8 mouse cellular contexts compared by ENCODE assay signal in genomic region chr19:47313387-47314075, GRCm38 (mm10).
DNase-seq lines count a peak whose midpoint lies in the region; ATAC-seq lines count a peak whose summit lies in the region.

No protein-coding gene starts in this region.

- H3K4me1 ChIP-seq in lung, embryonic 15.5 days, result peaks cover 84% of the 10 kb centered on the region
- H3K4me1 ChIP-seq in heart, embryonic 15.5 days (replicated peaks), result peaks cover 89% of the 10 kb centered on the region
- H3K4me1 ChIP-seq in limb, embryonic 10.5 days, result peaks cover 76% of the 10 kb centered on the region
- H3K4me1 ChIP-seq in neural tube, embryonic 12.5 days, result peaks cover 44% of the 10 kb centered on the region

- H3K9ac ChIP-seq in lung, embryonic 15.5 days, result peak overlapping the region; percentile 74
- peak overlapping the region; percentile 85 for H3K9ac ChIP-seq in heart, embryonic 15.5 days
- H3K9ac ChIP-seq in neural tube, embryonic 12.5 days, result peak overlapping the region; percentile 66

- peak overlapping the region; percentile 93 for H3K27ac ChIP-seq in lung, embryonic 15.5 days
- H3K27ac ChIP-seq in heart, embryonic 15.5 days, result peak overlapping the region; percentile 95
- peak overlapping the region; percentile 98 for H3K27ac ChIP-seq in limb, embryonic 10.5 days
- peak overlapping the region; percentile 11; the same call in 1 of the 2 replicates for H3K27ac ChIP-seq in neural tube, embryonic 12.5 days

- peak; percentile 21 for ATAC-seq in lung, embryonic 15.5 days (ENCODE audit: borderline replicate concordance, extremely low read depth, low FRiP score, low TSS enrichment)
- ATAC-seq in heart, embryonic 15.5 days (replicated peaks; ENCODE audit: insufficient number of reproducible peaks, insufficient read depth, low FRiP score, low read depth), result peak; percentile 14
- ATAC-seq in neural tube, embryonic 12.5 days (ENCODE audit: low FRiP score, low read depth), result peak; percentile 11; the same call in 1 of the 2 replicates

- DNase-seq in lung, postnatal 36 days, result no peak
- peak; percentile 61 for DNase-seq in cerebellum, adult 9-11 months
- peak; percentile 52 for DNase-seq in limb, embryonic 10.5 days (ENCODE audit: low spot score)
- no peak for DNase-seq in left cerebral cortex, postnatal 25 days (ENCODE audit: low spot score in 2 of 2)
- DNase-seq in urinary bladder, postnatal 25 days (ENCODE audit: low spot score), result no peak

- H3K36me3 ChIP-seq in lung, embryonic 15.5 days, result peaks cover 18% of the 10 kb centered on the region; the same call in 1 of the 2 replicates
- H3K36me3 ChIP-seq in heart, embryonic 15.5 days, result peaks cover 11% of the 10 kb centered on the region; the same call in 1 of the 2 replicates
- peaks cover 42% of the 10 kb centered on the region for H3K36me3 ChIP-seq in limb, embryonic 10.5 days
- H3K36me3 ChIP-seq in neural tube, embryonic 12.5 days, result no peaks in the 10 kb centered on the region

- no peaks in the 10 kb centered on the region for H3K9me3 ChIP-seq in lung, embryonic 15.5 days
- no peaks in the 10 kb centered on the region for H3K9me3 ChIP-seq in heart, embryonic 15.5 days (replicated peaks)
- H3K9me3 ChIP-seq in limb, embryonic 10.5 days (replicated peaks), result no peaks in the 10 kb centered on the region
- no peaks in the 10 kb centered on the region for H3K9me3 ChIP-seq in neural tube, embryonic 12.5 days

- peak overlapping the region; percentile 93 for H3K4me2 ChIP-seq in lung, embryonic 15.5 days
- peak overlapping the region; percentile 89 for H3K4me2 ChIP-seq in heart, embryonic 15.5 days
- peak overlapping the region; percentile 66 for H3K4me2 ChIP-seq in neural tube, embryonic 12.5 days (replicated peaks)

- H3K4me3 ChIP-seq in lung, embryonic 15.5 days, result peak overlapping the region; percentile 56
- H3K4me3 ChIP-seq in heart, embryonic 15.5 days, result peak overlapping the region; percentile 59
- peak overlapping the region; percentile 74 for H3K4me3 ChIP-seq in limb, embryonic 10.5 days
- peak overlapping the region; percentile 34 for H3K4me3 ChIP-seq in neural tube, embryonic 12.5 days

- intact Hi-C loops in left cerebral cortex, postnatal 25 days (cut with DNase I), result no loop called here

- WGBS in lung, embryonic 15.5 days, result 11% methylated on average over 11 of the region's 11 CpGs
- 11% methylated on average over 11 of the region's 11 CpGs for WGBS in heart, embryonic 15.5 days
- 7% methylated on average over 11 of the region's 11 CpGs for WGBS in limb, embryonic 10.5 days
- WGBS in neural tube, embryonic 12.5 days, result 15% methylated on average over 11 of the region's 11 CpGs

- H3K27me3 ChIP-seq in lung, embryonic 15.5 days, result no peaks in the 10 kb centered on the region
- H3K27me3 ChIP-seq in heart, embryonic 15.5 days, result no peaks in the 10 kb centered on the region
- H3K27me3 ChIP-seq in limb, embryonic 10.5 days (ENCODE audit: low read depth, poor library complexity, severe bottlenecking), result no peaks in the 10 kb centered on the region
- H3K27me3 ChIP-seq in neural tube, embryonic 12.5 days (replicated peaks), result no peaks in the 10 kb centered on the region

Comparison
In these comparisons a context has a peak if more than half of its experiments do, and no peak if none do; other contexts are left out.
1. H3K27ac ChIP-seq: peak in every context shown above with its lines; median percentile 98 in limb, embryonic 10.5 days; 95 in heart, embryonic 15.5 days; 93 in lung, embryonic 15.5 days; 11 in neural tube, embryonic 12.5 days.
2. DNase-seq: peak in cerebellum, adult 9-11 months (single experiment) and limb, embryonic 10.5 days (single experiment); none in lung, postnatal 36 days (single experiment), left cerebral cortex, postnatal 25 days (0 of 2) and urinary bladder, postnatal 25 days (single experiment).
3. Peak in every context shown above with its lines, with median percentiles within 50 percentile points of each other: ATAC-seq, H3K4me2 ChIP-seq, H3K4me3 ChIP-seq and H3K9ac ChIP-seq.